Mouse (Mus musculus) kidney, embryonic 16.5 days (tissue): Measurements from ENCODE around the gene Tex45. TPM values are rescaled to one million over a fixed set of nuclear protein-coding genes. Genes with fewer than 3 reads are reported as not detected.

Experiments
- ATAC-seq: fragments of 200-750 bp; cut with Nextera tagmentation; 2 replicates; pipeline ENCODE4 v1.8.0; 2017; ENCODE audit warnings: moderate TSS enrichment; ENCODE audit not compliant: low FRiP score, low TSS enrichment
- H3K27ac ChIP-seq: fragments of 300-500 bp; sonication (generic); 2 replicates; pipeline ENCODE4 v1.5.1; 2014; ENCODE audit warnings: low read length
- H3K27me3 ChIP-seq: fragments of 300-500 bp; sonication (generic); 2 replicates; pipeline ENCODE4 v1.6.1; 2014; ENCODE audit warnings: low read length, control low read depth, mixed read lengths; ENCODE audit not compliant: insufficient read depth
- H3K36me3 ChIP-seq: fragments of 300-500 bp; sonication (generic); 2 replicates; pipeline ENCODE4 v1.6.1; 2014; ENCODE audit warnings: low read length, control low read depth, mixed read lengths; ENCODE audit not compliant: insufficient read depth
- H3K4me1 ChIP-seq: fragments of 300-500 bp; sonication (generic); 2 replicates; pipeline ENCODE4 v1.6.1; 2014; ENCODE audit warnings: low read length, control low read depth, mixed read lengths; ENCODE audit not compliant: insufficient read depth
- H3K4me2 ChIP-seq: fragments of 300-500 bp; sonication (generic); replicated peaks from 2 replicates; pipeline ENCODE4 v1.6.1; 2014; ENCODE audit warnings: low read depth, low read length
- H3K4me3 ChIP-seq: fragments of 300-500 bp; sonication (generic); 2 replicates; pipeline ENCODE4 v1.5.1; 2014; ENCODE audit warnings: mild to moderate bottlenecking, low read length
- H3K9ac ChIP-seq: fragments of 300-500 bp; sonication (generic); replicated peaks from 2 replicates; pipeline ENCODE4 v1.6.1; 2014; ENCODE audit warnings: low read length
- H3K9me3 ChIP-seq: fragments of 300-500 bp; sonication (generic); 2 replicates; pipeline ENCODE4 v1.6.1; 2016; ENCODE audit warnings: low read length, control low read depth
- WGBS: fragments of 180-500 bp; shearing (Covaris S2); extraction: QIAGEN DNeasy Blood & Tissue Kit; methylation state at CpG from one replicate; pipeline ENCODE4 v1.1.7; 2014; 5-methylcytosine and 5-hydroxymethylcytosine counted together
- polyA plus RNA-seq: library from polyadenylated mRNA; unstranded; fragments of >200 nt; fragmentation: Nextera tagmentation; extraction: Ambion mirVana; gene quantifications from 2 replicates; pipeline ENCODE4 v1.2.1, GENCODE M21; 2015

Tex45 gene
- polyA plus RNA-seq = 0.19 TPM in 1 of 2 replicates, not detected in the other

DNA sequence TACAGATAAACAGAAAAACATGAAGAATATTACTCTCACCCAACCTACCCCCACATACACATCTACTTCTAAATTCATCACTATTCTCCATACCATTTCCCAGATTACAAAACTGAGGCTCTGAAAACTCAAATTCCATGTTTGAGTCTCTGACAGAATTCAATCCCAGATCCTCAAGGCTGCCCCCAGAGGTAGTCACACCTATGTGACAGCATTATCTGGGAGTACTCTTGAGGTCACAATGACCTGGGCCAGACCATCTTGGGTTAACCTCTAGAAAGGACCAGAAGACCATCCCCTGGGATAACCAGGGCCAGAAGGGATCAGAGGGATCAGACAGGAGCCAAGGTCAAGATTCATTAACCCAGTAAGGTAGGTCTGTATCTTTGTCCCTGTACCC lies at the start of gene Tex45:
TSS of gene Tex45 (plus strand) at position 301 of the 400 bp plus-strand sequence.
- H3K4me3 ChIP-seq = no peak within 1 kb of the TSS
- no peak for ATAC-seq

DNA sequence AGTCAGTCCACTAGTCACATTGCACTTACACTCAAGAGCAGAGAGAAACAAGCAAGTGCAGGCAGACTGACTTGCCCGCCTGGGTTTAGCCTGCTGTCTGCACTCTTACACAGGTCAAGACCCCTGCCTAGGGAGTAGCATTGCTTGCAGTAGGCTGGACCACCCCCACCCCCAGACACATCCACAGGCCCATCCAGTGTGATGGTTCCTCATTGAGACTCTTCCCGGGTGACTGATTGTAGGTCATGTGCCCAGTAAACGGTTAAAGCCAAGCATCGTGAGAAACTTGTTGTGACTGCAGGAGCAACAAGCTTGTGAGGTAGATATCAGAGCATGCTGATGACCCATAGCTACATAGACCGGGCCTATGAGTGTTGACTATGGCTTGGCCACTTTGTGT lies 49.2 kb upstream of the Tex45 start:
- ATAC-seq = no peak
- Histone ChIP-seq H3K9me3 (no peaks in the 10 kb centered on the region), H3K4me3 (no peak overlapping the region), H3K9ac (no peak overlapping the region), H3K4me1 (peaks cover 45% of the 10 kb centered on the region), H3K36me3 (no peaks in the 10 kb centered on the region), H3K27ac (no peak overlapping the region), H3K4me2 (no peak overlapping the region), H3K27me3 (no peaks in the 10 kb centered on the region)
- 74% methylated on average over 5 of the region's 5 CpGs for WGBS

More for the DNA sequence above, at the start of gene Tex45:
- H3K36me3 ChIP-seq = no peaks in the 10 kb centered on the region
- H3K9me3 ChIP-seq = no peaks in the 10 kb centered on the region
- H3K9ac ChIP-seq = no peak within 1 kb of the TSS
- H3K4me2 ChIP-seq = no peak within 1 kb of the TSS
- peaks cover 4% of the 10 kb centered on the region; the same call in 1 of the 2 replicates for H3K4me1 ChIP-seq
- no peak within 1 kb of the TSS for H3K27ac ChIP-seq
- H3K27me3 ChIP-seq = 0 out of 2 replicates have a peak, but pooled peaks cover 4% of the 10 kb centered on the region

DNA sequence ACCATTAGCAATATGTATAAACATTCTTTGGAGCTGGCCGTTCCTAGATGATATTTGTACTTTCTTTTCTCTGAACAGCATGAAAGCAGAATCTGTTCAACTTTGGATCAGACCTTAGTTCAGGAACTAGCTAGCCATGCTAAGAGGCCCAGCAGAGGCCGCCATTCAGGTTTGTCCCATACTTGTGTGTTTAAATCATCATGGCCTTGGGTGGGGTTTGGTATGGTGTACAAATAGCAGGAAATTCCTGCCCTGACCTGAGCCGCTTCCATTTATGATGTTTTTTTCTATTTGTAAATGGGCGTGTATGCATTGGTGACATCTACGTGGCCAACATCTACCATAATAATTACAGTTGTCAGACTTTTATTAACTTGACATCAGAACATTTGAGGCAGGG lies 45.4 kb upstream of the Tex45 start:
- no peak overlapping the region for H3K4me2 ChIP-seq
- H3K27ac ChIP-seq = no peak overlapping the region
- WGBS = 86% methylated on average over 5 of the region's 5 CpGs
- no peaks in the 10 kb centered on the region for H3K9me3 ChIP-seq
- H3K9ac ChIP-seq = no peak overlapping the region
- H3K4me1 ChIP-seq = peaks cover 12% of the 10 kb centered on the region
- H3K36me3 ChIP-seq = peaks cover 12% of the 10 kb centered on the region
- ATAC-seq = no peak
- no peak overlapping the region for H3K4me3 ChIP-seq
- no peaks in the 10 kb centered on the region for H3K27me3 ChIP-seq

DNA sequence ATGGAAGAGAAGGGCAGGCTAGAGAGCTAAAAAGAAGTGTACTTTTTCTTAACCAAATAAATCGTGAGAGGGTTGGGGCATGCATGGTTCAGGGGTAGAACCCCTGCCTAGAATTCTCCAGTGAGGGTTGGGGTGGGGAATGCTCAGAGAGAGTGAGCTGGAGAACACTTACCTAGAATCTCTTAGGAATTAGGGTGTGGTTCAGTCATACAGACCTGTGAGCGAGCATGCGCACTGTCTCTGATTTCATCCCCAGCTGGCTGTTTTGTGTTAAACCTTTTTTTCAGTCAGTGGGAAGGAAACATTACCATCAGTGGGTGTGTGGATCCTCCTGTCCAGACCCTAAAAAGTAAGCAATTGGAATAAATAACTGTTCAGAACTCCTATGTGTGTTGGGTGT lies 44.5 kb upstream of the Tex45 start:
- no peak for ATAC-seq
- WGBS = 90% methylated on average over 3 of the region's 3 CpGs

DNA sequence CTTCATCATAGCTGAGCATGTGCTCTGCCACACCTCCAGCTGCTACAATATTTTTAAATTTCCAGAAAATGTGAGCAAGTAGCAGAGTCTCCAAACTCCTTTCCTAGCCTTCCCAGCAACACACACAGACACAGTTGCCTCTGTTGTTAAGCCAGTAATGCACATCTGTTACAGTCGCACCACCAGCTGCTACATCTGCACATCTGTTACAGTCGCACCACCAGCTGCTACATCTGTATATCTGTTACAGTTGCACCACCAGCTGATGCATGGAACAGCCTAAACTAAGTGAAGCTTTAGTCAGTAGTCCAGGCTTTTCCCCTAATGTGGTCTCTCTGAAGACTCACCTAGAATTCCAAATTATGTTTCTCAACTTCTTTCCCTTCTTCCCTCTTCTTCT lies 42.2 kb upstream of the Tex45 start:
- H3K27ac ChIP-seq = no peak overlapping the region
- H3K27me3 ChIP-seq = no peaks in the 10 kb centered on the region
- H3K4me3 ChIP-seq = no peak overlapping the region
- no peaks in the 10 kb centered on the region for H3K9me3 ChIP-seq
- ATAC-seq = no peak
- WGBS = 87% methylated on average over 2 of the region's 2 CpGs
- peaks cover 38% of the 10 kb centered on the region for H3K36me3 ChIP-seq
- no peaks in the 10 kb centered on the region; the same call in 1 of the 2 replicates for H3K4me1 ChIP-seq
- no peak overlapping the region for H3K9ac ChIP-seq
- no peak overlapping the region for H3K4me2 ChIP-seq

More for the DNA sequence above, 44.5 kb upstream of the Tex45 start:
- Histone ChIP-seq H3K4me2 (no peak overlapping the region), H3K27me3 (no peaks in the 10 kb centered on the region), H3K4me1 (peaks cover 5% of the 10 kb centered on the region), H3K27ac (no peak overlapping the region), H3K36me3 (peaks cover 18% of the 10 kb centered on the region), H3K4me3 (no peak overlapping the region), H3K9ac (no peak overlapping the region), H3K9me3 (no peaks in the 10 kb centered on the region)

DNA sequence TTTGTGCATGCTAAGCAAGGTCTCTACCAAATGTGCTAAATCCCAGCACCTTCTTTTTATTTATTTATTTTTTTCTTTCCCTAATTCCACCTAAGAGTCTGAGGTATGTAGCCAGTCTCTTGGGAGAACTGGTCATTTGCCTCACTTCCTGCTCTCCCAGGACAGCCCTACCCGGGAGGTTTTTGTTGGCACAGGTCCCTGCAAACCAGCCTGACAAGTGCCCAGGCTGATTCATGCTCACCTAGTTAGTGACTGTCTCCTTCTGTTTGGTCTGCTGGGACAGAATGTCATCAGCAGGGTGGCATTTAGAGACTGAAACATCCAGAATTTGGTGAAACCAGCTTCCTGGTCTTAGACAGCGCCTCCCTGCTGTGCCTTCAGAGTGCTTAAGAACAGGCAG lies 40.7 kb upstream of the Tex45 start:
- Histone ChIP-seq H3K27ac (no peak overlapping the region; the same call in 1 of the 2 replicates), H3K27me3 (no peaks in the 10 kb centered on the region), H3K36me3 (peaks cover 52% of the 10 kb centered on the region), H3K4me2 (no peak overlapping the region), H3K4me3 (no peak overlapping the region), H3K9me3 (no peaks in the 10 kb centered on the region), H3K9ac (no peak overlapping the region), H3K4me1 (no peaks in the 10 kb centered on the region; the same call in 1 of the 2 replicates)
- no peak for ATAC-seq
- 70% methylated on average over 2 of the region's 2 CpGs for WGBS

DNA sequence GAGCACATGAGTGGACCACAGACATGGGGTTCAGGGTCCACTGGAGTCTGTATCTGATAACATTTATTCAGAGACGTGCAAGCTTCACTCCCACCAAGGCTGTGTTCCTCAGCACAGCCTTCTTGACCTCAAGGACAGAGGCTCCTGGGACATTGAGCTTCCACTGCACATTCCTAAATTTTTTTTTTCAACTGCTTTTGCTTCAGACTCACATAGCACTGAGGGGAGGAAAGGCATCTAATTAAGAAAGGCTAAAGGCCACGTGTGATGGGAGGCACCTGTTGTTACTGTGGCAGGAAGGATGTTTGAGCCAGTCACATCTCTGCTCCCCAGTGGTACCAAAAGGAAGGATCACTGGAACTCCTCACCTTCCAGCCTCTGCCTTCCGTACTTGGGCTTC lies 39.5 kb upstream of the Tex45 start:
- WGBS = 52% methylated on average over 3 of the region's 3 CpGs
- H3K4me2 ChIP-seq = no peak overlapping the region
- peak; percentile 53 for ATAC-seq
- peaks cover 62% of the 10 kb centered on the region for H3K36me3 ChIP-seq
- H3K4me3 ChIP-seq = no peak overlapping the region
- H3K27ac ChIP-seq = no peak overlapping the region
- H3K4me1 ChIP-seq = no peaks in the 10 kb centered on the region; the same call in 1 of the 2 replicates
- no peaks in the 10 kb centered on the region for H3K9me3 ChIP-seq
- no peak overlapping the region for H3K9ac ChIP-seq
- H3K27me3 ChIP-seq = no peaks in the 10 kb centered on the region

DNA sequence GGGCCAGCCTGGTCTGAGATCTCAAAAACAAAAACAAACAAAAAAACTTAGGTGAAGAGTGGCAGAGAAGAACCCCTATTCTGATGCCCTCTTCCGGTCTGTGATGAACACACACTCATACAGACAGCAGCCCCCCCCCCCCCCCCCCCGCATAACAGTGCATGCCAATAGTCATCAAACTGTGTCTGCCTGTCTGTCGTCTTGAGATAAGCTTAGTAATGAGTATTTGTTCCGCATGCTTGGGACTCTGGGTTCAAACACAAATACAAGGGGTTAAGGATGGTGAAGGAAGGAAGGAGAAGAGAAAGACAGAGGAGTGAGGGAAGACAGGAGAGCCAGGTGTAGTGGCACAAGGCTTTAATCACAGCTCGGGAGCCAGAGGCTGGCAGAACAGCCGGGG lies 34.2 kb upstream of the Tex45 start:
- WGBS = 89% methylated on average over 5 of the region's 6 CpGs
- Histone ChIP-seq H3K27me3 (no peaks in the 10 kb centered on the region), H3K9me3 (no peaks in the 10 kb centered on the region), H3K27ac (no peak overlapping the region), H3K4me2 (no peak overlapping the region), H3K36me3 (peaks cover 84% of the 10 kb centered on the region), H3K9ac (no peak overlapping the region), H3K4me3 (no peak overlapping the region), H3K4me1 (no peaks in the 10 kb centered on the region)
- no peak for ATAC-seq

DNA sequence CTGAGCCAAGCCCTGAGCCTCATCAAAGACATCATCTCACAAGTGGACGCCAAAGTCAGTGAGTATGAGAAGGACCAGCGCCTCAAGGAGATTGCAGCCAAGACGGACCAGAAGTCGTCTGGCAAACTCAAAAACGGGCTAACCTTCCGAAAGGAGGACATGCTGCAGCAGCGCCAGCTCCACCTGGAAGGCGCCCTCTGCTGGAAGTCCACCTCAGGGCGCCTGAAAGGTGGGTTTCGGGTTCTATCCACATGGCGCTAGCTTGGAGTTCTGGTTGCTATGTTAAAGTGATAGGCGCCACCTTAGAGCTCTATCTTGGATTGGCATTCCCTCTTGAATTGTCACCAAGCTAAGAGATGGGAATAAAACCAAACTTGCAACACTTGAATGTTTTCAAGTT lies 31.2 kb upstream of the Tex45 start:
- WGBS = 83% methylated on average over 12 of the region's 12 CpGs
- H3K4me1 ChIP-seq = no peaks in the 10 kb centered on the region
- ATAC-seq = no peak
- peaks cover 58% of the 10 kb centered on the region for H3K36me3 ChIP-seq
- H3K9me3 ChIP-seq = no peaks in the 10 kb centered on the region
- no peak overlapping the region for H3K4me3 ChIP-seq
- no peak overlapping the region for H3K4me2 ChIP-seq
- no peak overlapping the region for H3K27ac ChIP-seq
- H3K27me3 ChIP-seq = no peaks in the 10 kb centered on the region
- H3K9ac ChIP-seq = no peak overlapping the region

DNA sequence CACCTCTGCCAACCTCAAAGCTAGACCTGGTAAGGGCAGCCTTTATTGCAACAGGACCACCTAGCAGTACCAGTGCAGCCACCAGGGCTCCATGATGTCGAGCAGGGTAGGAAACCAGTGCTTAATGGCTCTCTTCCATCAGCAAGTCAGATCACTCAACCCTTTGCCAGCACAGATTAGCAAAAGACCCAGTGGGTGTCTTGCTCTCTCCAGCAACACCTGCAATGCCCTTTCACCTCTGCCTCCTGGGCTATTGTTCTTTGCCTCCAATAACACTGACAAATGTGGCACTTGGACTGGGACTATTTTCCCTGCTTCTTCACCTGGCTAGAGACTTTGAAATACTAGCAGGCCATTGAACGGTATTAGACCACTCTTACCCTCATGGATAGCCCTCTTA lies 21.4 kb upstream of the Tex45 start:
- Histone ChIP-seq H3K9ac (no peak overlapping the region), H3K27ac (no peak overlapping the region), H3K9me3 (no peaks in the 10 kb centered on the region), H3K4me3 (no peak overlapping the region), H3K4me1 (no peaks in the 10 kb centered on the region), H3K36me3 (peaks cover 72% of the 10 kb centered on the region), H3K27me3 (no peaks in the 10 kb centered on the region), H3K4me2 (no peak overlapping the region)
- WGBS = 97% methylated on average over 2 of the region's 2 CpGs
- ATAC-seq = no peak
